Mouse (Mus musculus): ENCODE data around the gene Fmod.

Fmod gene

GRCm38 (mm10) chr1:134057736-134058135, 20.7 kb downstream of the Fmod start:
- no peak for DNase-seq

GRCm38 (mm10) chr1:134058870-134059269, 21.8 kb downstream of the Fmod start:
- no peak for DNase-seq

- no peak for DNase-seq
These were observed 23.0 kb downstream of the Fmod start for GRCm38 (mm10) chr1:134059739-134060695.

- DNase-seq, result peak; percentile 90 to 92
These were observed 24.0 kb downstream of the Fmod start for GRCm38 (mm10) chr1:134060849-134061569.

- no peak for DNase-seq
These were observed 24.9 kb downstream of the Fmod start for GRCm38 (mm10) chr1:134061915-134062314.

GRCm38 (mm10) chr1:134062411-134063085, 25.5 kb downstream of the Fmod start:
- peak; percentile 71 to 78 for DNase-seq

- DNase-seq, result peak; percentile 81 to 89
These were observed 26.2 kb downstream of the Fmod start for GRCm38 (mm10) chr1:134063086-134063772.

GRCm38 (mm10) chr1:134063773-134064125, 26.7 kb downstream of the Fmod start:
- no peak for DNase-seq

- DNase-seq, result no peak
These were observed 27.3 kb downstream of the Fmod start for GRCm38 (mm10) chr1:134064296-134064831.

- DNase-seq, result no peak
These were observed 28.3 kb downstream of the Fmod start for GRCm38 (mm10) chr1:134065241-134065809.

GRCm38 (mm10) chr1:134066554-134066953, 29.5 kb downstream of the Fmod start:
- DNase-seq, result no peak

- peak; percentile 35 to 48 for DNase-seq
These were observed 30.1 kb downstream of the Fmod start for GRCm38 (mm10) chr1:134067143-134067619.

- DNase-seq, result no peak
These were observed 33.1 kb downstream of the Fmod start for GRCm38 (mm10) chr1:134070099-134070669.

- DNase-seq, result no peak
These were observed 34.5 kb downstream of the Fmod start for GRCm38 (mm10) chr1:134071411-134072018.

- DNase-seq, result no peak
These were observed 36.1 kb downstream of the Fmod start for GRCm38 (mm10) chr1:134073061-134073564.

- no peak for DNase-seq
These were observed 36.6 kb downstream of the Fmod start for GRCm38 (mm10) chr1:134073658-134074057.

GRCm38 (mm10) chr1:134074184-134074583, 37.1 kb downstream of the Fmod start:
- no peak for DNase-seq

GRCm38 (mm10) chr1:134074606-134075005, 37.6 kb downstream of the Fmod start:
- DNase-seq, result no peak

- DNase-seq, result no peak
These were observed 38.5 kb downstream of the Fmod start for GRCm38 (mm10) chr1:134075532-134075931.

- peak in 1 of 2 experiments; percentile 47 for DNase-seq
These were observed 39.7 kb downstream of the Fmod start for GRCm38 (mm10) chr1:134076789-134077188.
